Mouse (Mus musculus) erythroblast, embryonic 14.5 days (primary cell): ENCODE data around the gene Dyrk3. TPM values are rescaled to one million over a fixed set of nuclear protein-coding genes. Genes with fewer than 3 reads are reported as not detected.

ENCODE experiments used
- H3K27me3 ChIP-seq: 2 replicates; pipeline ENCODE4 v1.6.1; 2012; ENCODE audit warnings: inconsistent platforms; ENCODE audit not compliant: control insufficient read depth
- H3K36me3 ChIP-seq: 2 replicates; pipeline ENCODE4 v1.6.1; 2012; ENCODE audit warnings: mild to moderate bottlenecking, inconsistent platforms; ENCODE audit not compliant: control insufficient read depth
- H3K4me1 ChIP-seq: 2 replicates; pipeline ENCODE4 v1.6.1; 2012; ENCODE audit warnings: inconsistent platforms; ENCODE audit not compliant: control insufficient read depth
- H3K4me3 ChIP-seq: replicated peaks from 2 replicates; pipeline ENCODE3; 2012; ENCODE audit warnings: moderate library complexity, mild to moderate bottlenecking, inconsistent platforms
- H3K9me3 ChIP-seq: 2 replicates; pipeline ENCODE4 v1.6.1; 2012; ENCODE audit warnings: low read length, inconsistent platforms, mixed read lengths; ENCODE audit not compliant: control insufficient read depth
- GATA1 ChIP-seq: IDR thresholded peaks from 2 replicates; pipeline ENCODE4 v1.6.1; 2012; ENCODE audit warnings: low read length, inconsistent platforms, mixed read lengths
- TAL1 ChIP-seq: IDR thresholded peaks from 3 replicates; pipeline ENCODE4 v1.6.1; 2012; ENCODE audit warnings: low read length, inconsistent platforms, mixed read lengths
- polyA plus RNA-seq: library from polyadenylated mRNA; stranded (reverse); fragments of >175 nt; gene quantifications from 2 replicates; pipeline ENCODE4 v1.2.3, GENCODE M21; 2012

Dyrk3 gene
- polyA plus RNA-seq, 1 experiment = 5.1 TPM

DNA sequence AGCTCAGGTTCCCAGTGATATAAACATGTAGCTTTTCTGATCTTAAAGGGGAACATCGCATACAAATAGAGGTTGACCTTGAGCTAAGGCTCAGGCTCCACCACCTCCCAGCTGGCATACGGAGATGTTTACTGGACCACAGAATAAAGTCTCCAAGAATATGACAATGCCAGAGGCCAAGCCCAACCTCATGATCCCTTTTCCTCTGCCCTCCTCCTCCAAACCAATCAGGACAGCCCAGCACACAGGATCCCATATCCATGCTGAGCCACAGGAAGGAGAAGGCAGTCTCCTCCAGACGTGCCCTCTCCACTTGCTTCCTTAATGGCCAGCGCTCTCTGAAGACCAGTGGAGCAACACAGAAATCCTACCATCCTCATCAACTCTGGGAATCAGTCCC, 47.3 kb downstream of the Dyrk3 start:
- TF ChIP-seq GATA1 = no peak
- TF ChIP-seq TAL1 = no peak
- Histone ChIP-seq H3K4me3 (no peak overlapping the region), H3K36me3 (no peaks in the 10 kb centered on the region; the same call in 1 of the 2 replicates), H3K4me1 (peaks cover 6% of the 10 kb centered on the region), H3K9me3 (no peaks in the 10 kb centered on the region), H3K27me3 (peaks cover 5% of the 10 kb centered on the region)

DNA sequence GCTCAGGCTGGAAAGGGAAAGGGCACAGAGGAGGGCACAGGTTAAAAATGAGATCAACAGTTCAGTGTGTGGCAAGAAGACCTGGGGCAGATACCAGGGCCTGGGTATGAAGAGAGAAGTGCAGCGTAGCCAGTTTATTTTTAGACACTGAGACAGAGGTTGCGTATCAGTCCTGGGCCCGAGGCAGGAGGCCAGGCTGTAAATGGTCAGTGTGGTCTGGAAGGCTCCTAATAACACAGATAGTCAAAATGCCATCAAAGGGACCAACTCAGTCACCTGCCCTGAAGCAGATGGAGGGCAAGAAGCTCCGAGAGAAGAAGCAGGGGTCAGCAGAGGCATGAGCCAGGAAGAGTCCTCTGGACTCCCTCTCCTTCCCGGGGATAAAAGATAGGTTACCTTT, 47.9 kb downstream of the Dyrk3 start:
- H3K36me3 ChIP-seq = no peaks in the 10 kb centered on the region; the same call in 1 of the 2 replicates
- H3K4me1 ChIP-seq = peaks cover 7% of the 10 kb centered on the region
- no peaks in the 10 kb centered on the region; the same call in 1 of the 2 replicates for H3K27me3 ChIP-seq
- no peaks in the 10 kb centered on the region for H3K9me3 ChIP-seq
- H3K4me3 ChIP-seq = no peak overlapping the region
- no peak for TF ChIP-seq GATA1
- TF ChIP-seq TAL1 = no peak

DNA sequence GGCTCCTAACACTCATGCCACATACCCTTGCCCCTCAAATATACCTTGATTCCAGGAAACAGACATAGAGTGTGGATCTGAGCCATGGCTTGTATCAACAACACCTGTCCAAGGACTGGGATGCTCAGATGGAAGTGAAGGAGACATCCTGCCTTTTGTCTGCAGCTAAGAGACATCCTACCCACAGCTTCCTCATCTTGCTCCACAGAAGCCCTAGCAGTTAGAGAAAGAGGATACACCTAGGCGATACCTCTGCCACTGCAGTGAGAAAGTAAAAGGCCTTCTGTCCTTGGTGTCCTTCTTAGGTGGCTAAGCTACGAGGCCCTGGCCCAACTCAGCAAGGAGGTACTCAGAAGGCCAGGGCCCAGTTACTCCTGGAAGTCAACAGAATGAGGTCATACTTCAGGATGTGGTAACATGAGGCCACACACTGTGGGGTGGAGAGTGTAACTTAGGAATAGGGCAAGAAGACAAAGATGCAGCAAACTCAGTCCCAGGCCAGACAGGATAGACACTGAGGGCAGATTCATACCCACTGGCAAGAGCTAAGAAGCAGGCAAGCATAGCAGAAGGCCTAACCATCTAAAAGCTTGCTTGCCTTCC, 48.5 kb downstream of the Dyrk3 start:
- no peaks in the 10 kb centered on the region for H3K27me3 ChIP-seq
- TF ChIP-seq TAL1 = no peak
- TF ChIP-seq GATA1 = no peak
- no peaks in the 10 kb centered on the region for H3K9me3 ChIP-seq
- peaks cover 10% of the 10 kb centered on the region for H3K4me1 ChIP-seq
- H3K36me3 ChIP-seq = no peaks in the 10 kb centered on the region; the same call in 1 of the 2 replicates
- no peak overlapping the region for H3K4me3 ChIP-seq

DNA sequence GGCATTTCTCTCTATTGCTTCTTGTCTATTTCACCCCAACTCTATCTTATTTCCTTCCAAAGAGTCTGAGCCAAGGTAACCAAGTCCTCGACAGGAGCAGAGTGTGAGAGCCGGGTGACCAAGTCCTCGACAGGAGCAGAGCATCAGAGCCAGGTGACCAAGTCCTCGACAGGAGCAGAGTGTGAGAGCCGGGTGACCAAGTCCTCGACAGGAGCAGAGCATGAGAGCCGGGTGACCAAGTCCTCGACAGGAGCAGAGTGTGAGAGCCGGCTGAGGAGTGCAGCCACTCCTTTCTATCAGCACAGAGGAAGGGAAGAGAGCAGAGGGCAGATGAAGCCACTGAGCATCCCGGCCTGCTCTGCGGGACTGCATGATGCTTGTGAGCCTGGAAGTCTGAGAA, 49.6 kb downstream of the Dyrk3 start:
- H3K4me3 ChIP-seq = no peak overlapping the region

DNA sequence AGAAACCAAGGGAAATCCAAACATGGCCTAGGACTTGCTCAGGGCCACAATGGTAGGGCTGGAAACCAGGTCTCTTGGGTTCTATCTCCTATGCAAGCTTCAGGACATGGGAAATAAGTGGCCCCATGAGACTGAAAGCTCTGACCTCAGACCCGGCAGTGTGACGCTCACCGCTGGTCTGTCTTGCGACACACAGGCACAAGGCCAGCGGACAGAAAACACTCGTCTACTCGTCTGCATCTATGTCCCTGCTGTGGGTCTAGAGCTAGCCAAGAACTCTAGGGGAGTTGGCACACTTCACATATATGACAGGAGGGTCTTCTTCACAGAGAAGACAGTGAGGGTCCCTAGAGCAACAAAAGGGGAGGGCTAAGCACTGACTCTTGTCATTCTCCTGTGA, 51.2 kb downstream of the Dyrk3 start:
- TF ChIP-seq GATA1 (no peak), TAL1 (no peak)
- peaks cover 17% of the 10 kb centered on the region for H3K4me1 ChIP-seq
- no peaks in the 10 kb centered on the region for H3K36me3 ChIP-seq
- no peak overlapping the region for H3K4me3 ChIP-seq
- H3K27me3 ChIP-seq = no peaks in the 10 kb centered on the region
- H3K9me3 ChIP-seq = no peaks in the 10 kb centered on the region

More for the DNA sequence above, 49.6 kb downstream of the Dyrk3 start:
- Histone ChIP-seq H3K9me3 (no peaks in the 10 kb centered on the region), H3K27me3 (no peaks in the 10 kb centered on the region), H3K36me3 (no peaks in the 10 kb centered on the region), H3K4me1 (peaks cover 16% of the 10 kb centered on the region)
- TF ChIP-seq TAL1 = no peak
- TF ChIP-seq GATA1 = no peak

DNA sequence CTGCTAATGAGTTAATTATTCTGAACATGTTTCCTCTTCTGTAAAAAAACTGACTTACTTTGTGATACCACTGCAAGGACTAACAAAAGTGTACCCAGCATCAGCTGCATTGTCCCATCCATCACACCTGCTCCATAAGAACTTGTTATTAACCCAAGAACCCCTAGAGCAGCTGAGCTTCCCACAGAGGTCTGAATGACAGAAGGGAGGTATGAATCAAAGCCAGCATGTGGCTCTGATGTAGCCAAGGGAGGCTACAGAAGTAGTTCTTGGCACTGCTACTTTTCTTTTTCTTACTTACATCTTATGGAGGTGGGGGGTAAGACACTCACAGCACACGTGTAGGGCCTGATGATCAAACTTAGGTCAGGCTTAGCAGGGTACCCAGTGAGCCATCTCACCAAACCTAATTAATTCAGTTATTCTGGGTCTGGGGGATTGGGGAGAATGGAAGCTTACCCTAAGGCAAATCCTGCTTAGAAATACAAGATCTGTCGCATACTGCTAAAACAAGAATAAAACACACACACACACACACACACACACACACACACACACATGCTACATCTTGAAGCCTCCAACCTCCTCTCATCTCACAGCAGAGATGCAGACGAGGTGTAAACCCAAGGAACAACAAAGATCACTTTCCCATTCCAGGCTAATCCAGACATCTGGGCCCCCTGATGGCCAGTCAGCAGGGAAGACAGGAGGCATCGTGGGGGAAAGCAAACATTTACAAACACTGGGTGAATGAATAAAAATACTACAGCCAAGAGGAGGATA, 52.0 kb downstream of the Dyrk3 start:
- TF ChIP-seq TAL1 = no peak
- H3K9me3 ChIP-seq = no peaks in the 10 kb centered on the region
- no peak overlapping the region for H3K4me3 ChIP-seq
- no peaks in the 10 kb centered on the region for H3K27me3 ChIP-seq
- H3K4me1 ChIP-seq = peaks cover 17% of the 10 kb centered on the region
- H3K36me3 ChIP-seq = no peaks in the 10 kb centered on the region

DNA sequence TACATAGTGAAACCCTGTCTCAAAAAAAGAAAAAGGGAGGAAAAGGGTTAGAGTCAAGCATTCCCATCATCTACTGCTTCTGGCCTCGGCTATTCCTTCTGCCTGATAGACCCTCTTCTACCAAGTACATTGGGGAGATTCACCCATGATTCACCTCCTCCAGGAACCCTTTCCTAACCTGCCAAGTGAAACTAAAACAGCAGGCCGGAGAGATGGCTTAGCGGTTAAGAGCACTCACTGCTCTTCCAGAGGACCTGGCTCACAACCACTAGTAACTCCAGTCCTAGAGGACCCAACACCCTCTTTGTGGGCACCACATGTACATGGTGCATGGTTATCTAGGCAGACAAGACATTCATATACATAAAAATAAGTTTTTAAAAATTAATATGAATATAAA, 52.9 kb downstream of the Dyrk3 start:
- Histone ChIP-seq H3K4me1 (peaks cover 17% of the 10 kb centered on the region), H3K9me3 (no peaks in the 10 kb centered on the region), H3K27me3 (no peaks in the 10 kb centered on the region), H3K36me3 (no peaks in the 10 kb centered on the region), H3K4me3 (no peak overlapping the region)
- TF ChIP-seq GATA1 = no peak
- no peak for TF ChIP-seq TAL1

DNA sequence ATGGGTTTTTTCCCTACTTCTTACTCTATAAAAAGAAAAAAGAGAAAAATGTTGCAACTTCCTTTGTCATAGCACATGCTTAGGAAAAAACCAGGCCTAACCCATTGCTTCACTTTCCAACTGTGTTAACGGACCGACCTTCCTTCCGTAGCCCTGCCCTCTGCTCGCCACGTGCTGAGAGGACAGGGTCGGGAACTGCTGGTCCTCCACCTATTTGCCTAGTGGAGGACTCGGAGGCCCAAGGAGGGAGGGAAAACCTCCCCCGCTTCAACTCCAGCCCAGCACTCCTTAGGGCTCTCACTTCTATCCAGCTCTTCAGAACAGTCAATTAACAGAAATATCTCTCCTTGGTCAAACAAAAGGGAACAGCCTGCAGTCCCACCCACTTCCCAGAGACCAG, 53.9 kb downstream of the Dyrk3 start:
- Histone ChIP-seq H3K36me3 (no peaks in the 10 kb centered on the region), H3K9me3 (no peaks in the 10 kb centered on the region), H3K4me1 (peaks cover 19% of the 10 kb centered on the region), H3K27me3 (no peaks in the 10 kb centered on the region), H3K4me3 (no peak overlapping the region)
- TF ChIP-seq GATA1 = no peak
- TF ChIP-seq TAL1 = no peak

DNA sequence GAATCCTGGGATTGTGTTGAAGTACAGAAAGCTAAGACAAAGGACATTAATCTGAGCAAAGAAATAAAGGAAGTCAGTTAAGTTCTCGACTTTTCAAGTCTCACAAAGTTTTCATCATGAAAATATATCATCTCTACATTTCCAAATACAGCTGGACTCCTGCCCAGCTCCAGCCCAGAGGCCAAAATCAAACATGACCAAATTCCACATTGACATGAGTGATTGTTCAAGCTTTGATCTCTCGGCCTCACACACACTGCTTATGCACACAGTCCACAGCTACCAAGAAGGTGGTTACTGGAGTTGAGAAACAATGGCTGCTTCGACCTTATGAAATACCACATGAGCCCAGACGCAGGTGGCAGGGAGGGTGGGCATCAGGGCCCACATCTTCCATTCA, 54.5 kb downstream of the Dyrk3 start:
- H3K27me3 ChIP-seq = no peaks in the 10 kb centered on the region
- TF ChIP-seq TAL1 (no peak), GATA1 (no peak)
- H3K36me3 ChIP-seq = no peaks in the 10 kb centered on the region
- peaks cover 19% of the 10 kb centered on the region for H3K4me1 ChIP-seq
- H3K4me3 ChIP-seq = no peak overlapping the region
- no peaks in the 10 kb centered on the region for H3K9me3 ChIP-seq
